Mouse (Mus musculus): Measurements from ENCODE around the gene Nrxn3. TPM values are rescaled to one million over a fixed set of nuclear protein-coding genes. Genes with fewer than 3 reads are reported as not detected.

The Nrxn3 gene
- polyA plus RNA-seq, 1 experiment from 2014 or later = 0.78 TPM

DNA sequence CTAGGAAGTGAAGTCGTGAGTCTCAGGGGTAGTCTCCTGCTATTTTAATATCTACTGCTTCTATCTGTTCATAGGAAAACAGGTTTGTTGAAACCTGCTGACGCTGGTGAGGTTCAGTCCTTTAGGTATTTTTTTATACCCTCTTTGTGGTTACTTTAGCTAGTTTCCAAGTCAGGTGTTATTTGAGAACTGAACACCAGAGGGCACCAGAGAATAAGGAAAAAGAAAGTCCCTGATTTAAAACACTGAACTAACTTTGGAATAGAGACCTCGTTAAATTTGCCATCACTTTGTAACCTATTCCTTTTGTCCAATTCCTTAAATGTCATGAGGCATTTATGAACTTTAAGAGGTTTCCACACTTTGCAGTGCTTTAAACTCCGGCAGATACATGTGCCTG is 756.4 kb downstream of the Nrxn3 start:
- H3K4me3 ChIP-seq (replicated peaks) = no peak overlapping the region
- H3K4me2 ChIP-seq = no peak overlapping the region
- H3K27ac ChIP-seq = no peak overlapping the region
- no peak overlapping the region for H3K9ac ChIP-seq (replicated peaks)
- H3K9me3 ChIP-seq = no peaks in the 10 kb centered on the region
- H3K36me3 ChIP-seq = no peaks in the 10 kb centered on the region
- WGBS = 20% methylated on average over 4 of the region's 4 CpGs
- H3K27me3 ChIP-seq = no peaks in the 10 kb centered on the region
- ATAC-seq (ENCODE audit: insufficient number of reproducible peaks, insufficient read depth, low FRiP score, low TSS enrichment, low read depth) = no peak
- H3K4me1 ChIP-seq (replicated peaks) = no peaks in the 10 kb centered on the region

DNA sequence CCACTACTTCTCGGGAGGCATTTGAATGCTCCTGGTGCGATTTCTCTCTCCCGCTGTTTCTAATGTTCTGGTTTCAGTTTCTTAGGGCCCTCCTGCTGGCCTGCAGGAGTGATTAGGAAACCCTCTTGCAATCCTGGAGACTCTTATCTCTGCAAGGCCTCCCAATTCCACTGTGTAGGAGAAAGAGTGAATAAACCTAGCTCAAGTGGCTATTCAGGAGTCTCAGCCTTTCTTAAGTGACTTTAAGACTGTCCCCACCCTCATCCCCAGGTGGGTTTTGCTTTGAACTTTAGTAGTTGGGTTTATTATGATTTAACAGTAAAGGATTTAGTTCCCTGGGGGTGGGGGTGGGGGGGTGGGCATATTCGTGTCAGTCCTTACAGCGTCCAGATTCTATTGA is 759.5 kb downstream of the Nrxn3 start:
- WGBS = 21% methylated on average over 5 of the region's 5 CpGs
- Histone ChIP-seq H3K36me3 (no peaks in the 10 kb centered on the region), H3K4me3 (replicated peaks) (no peak overlapping the region), H3K27ac (no peak overlapping the region), H3K9ac (replicated peaks) (no peak overlapping the region), H3K4me1 (replicated peaks) (no peaks in the 10 kb centered on the region), H3K4me2 (no peak overlapping the region), H3K27me3 (no peaks in the 10 kb centered on the region), H3K9me3 (no peaks in the 10 kb centered on the region)
- no peak for ATAC-seq (ENCODE audit: insufficient number of reproducible peaks, insufficient read depth, low FRiP score, low TSS enrichment, low read depth)

DNA sequence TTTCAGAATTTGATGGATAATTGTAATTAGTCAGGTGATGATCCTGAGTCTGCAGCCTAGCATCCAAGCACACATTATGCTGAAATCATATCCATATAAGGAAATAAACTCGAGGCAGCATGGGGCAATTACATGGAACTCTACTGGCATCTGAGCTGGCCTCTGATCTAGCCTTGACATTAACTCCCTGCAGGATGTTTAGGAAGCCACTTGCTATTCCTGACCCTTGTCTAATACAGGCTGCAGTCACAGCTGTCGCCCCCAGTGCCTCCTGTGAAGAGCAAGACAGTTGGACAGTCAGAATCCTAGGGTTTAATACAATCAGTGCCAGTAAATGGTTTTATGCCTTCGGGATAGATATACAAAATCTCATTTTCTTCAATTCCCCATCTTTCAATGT is 781.4 kb downstream of the Nrxn3 start:
- no peaks in the 10 kb centered on the region for H3K27me3 ChIP-seq
- no peaks in the 10 kb centered on the region for H3K9me3 ChIP-seq
- H3K4me1 ChIP-seq (replicated peaks) = no peaks in the 10 kb centered on the region
- no peak overlapping the region for H3K9ac ChIP-seq (replicated peaks)
- no peak overlapping the region for H3K27ac ChIP-seq
- H3K4me2 ChIP-seq = no peak overlapping the region
- no peaks in the 10 kb centered on the region for H3K36me3 ChIP-seq
- WGBS = 61% methylated on average over 3 of the region's 3 CpGs
- no peak for ATAC-seq (ENCODE audit: insufficient number of reproducible peaks, insufficient read depth, low FRiP score, low TSS enrichment, low read depth)
- no peak overlapping the region for H3K4me3 ChIP-seq (replicated peaks)

DNA sequence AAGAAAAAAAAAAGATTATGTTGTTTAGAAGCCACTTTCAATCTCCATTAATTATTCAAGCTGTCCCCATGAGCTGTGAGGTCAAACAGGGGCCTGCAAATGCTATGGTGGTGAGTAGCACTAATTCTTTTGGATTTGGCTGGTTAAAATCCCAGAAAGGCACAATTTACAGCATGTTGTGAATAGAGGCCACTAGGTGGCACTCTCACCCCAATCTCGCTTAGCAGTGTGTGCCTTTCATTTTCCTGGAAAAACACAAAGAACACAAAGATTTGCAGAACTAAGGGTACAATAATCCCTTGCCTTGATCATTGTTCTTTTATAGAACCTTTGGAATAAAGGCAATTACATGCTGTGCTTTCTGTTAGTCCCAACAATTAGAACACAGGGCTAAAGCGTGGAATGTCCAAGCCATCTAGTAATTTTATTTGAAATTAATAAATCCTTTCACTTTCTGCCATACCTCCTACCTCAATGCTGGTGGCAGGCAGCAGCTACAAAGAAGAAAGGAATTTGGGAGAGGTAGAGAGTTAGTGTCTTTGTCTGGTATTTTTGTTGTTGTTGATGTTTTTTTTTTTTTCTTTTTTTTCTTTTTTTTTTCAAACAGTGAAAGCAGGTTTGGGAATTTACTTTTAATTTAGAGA is 782.6 kb downstream of the Nrxn3 start:
- WGBS = 36% methylated on average over 2 of the region's 2 CpGs
- no peak overlapping the region for H3K4me2 ChIP-seq
- no peaks in the 10 kb centered on the region for H3K36me3 ChIP-seq
- H3K27me3 ChIP-seq = no peaks in the 10 kb centered on the region
- no peaks in the 10 kb centered on the region for H3K4me1 ChIP-seq (replicated peaks)
- H3K9me3 ChIP-seq = no peaks in the 10 kb centered on the region
- no peak overlapping the region for H3K4me3 ChIP-seq (replicated peaks)
- H3K27ac ChIP-seq = no peak overlapping the region
- ATAC-seq (ENCODE audit: insufficient number of reproducible peaks, insufficient read depth, low FRiP score, low TSS enrichment, low read depth) = no peak; the same call in 1 of the 2 replicates
- no peak overlapping the region for H3K9ac ChIP-seq (replicated peaks)

DNA sequence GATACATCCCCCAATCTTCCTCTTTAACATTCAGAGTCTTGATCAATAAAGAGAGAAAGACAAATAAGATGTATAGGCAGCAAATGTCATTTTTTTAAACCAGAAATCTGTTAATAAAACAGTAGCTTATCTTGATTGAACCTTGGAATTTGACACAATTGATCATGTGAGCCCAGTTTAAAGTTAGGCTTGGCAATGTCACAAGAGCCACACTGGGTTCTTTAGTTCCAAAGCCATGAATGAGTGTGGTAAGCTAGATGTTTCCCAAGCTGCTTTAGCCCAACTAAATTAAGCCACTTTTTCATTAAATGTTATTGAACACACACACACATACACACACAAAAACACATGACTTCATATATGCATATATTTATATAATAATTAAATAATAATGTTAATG is 786.3 kb downstream of the Nrxn3 start:
- H3K27ac ChIP-seq = no peak overlapping the region
- H3K4me3 ChIP-seq (replicated peaks) = no peak overlapping the region
- no peaks in the 10 kb centered on the region for H3K9me3 ChIP-seq
- no peaks in the 10 kb centered on the region for H3K36me3 ChIP-seq
- ATAC-seq (ENCODE audit: insufficient number of reproducible peaks, insufficient read depth, low FRiP score, low TSS enrichment, low read depth) = no peak
- no peaks in the 10 kb centered on the region for H3K27me3 ChIP-seq
- no peak overlapping the region for H3K9ac ChIP-seq (replicated peaks)
- H3K4me1 ChIP-seq (replicated peaks) = no peaks in the 10 kb centered on the region
- H3K4me2 ChIP-seq = no peak overlapping the region

DNA sequence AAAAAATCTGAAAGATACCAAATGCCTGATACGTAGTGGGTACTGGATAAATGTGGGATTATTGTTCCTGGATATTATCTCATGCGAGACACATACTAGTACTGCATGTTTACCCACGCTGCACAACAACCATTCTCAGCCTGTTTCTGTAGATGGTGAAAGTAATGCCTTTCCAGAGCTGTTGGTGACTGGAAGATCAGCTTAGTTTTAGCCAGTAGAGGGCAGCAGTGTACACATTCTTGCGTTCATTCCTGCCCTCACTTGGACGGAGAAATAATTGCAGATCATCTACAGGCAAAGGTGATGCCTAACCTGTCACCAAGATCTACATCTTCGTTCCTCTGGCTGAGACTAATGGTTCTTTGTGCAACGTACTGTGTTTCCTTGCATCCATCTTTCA is 791.1 kb downstream of the Nrxn3 start:
- no peak overlapping the region for H3K9ac ChIP-seq (replicated peaks)
- 44% methylated on average over 7 of the region's 7 CpGs for WGBS
- H3K27ac ChIP-seq = no peak overlapping the region
- ATAC-seq (ENCODE audit: insufficient number of reproducible peaks, insufficient read depth, low FRiP score, low TSS enrichment, low read depth) = no peak
- no peaks in the 10 kb centered on the region for H3K9me3 ChIP-seq
- H3K27me3 ChIP-seq = no peaks in the 10 kb centered on the region
- no peaks in the 10 kb centered on the region for H3K4me1 ChIP-seq (replicated peaks)
- H3K36me3 ChIP-seq = no peaks in the 10 kb centered on the region
- no peak overlapping the region for H3K4me2 ChIP-seq
- no peak overlapping the region for H3K4me3 ChIP-seq (replicated peaks)

DNA sequence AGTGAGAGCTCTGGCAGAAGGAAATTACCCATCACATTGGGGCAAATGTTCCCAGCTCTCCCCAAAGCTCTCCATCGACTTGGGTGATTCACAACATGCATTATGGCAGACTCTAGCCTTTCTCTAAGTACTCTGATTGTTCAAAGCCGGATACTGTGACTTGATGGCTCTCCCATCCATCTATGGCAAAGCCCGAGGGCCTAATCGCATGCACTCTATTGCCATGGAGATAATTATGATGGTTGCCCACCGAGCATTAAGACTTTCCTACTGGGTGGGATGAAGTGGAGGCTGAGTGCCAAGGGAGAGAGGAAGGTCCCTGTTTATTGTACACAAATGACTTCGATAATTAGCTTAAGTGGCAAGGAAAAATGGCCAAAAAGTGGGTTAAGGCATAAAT is 793.4 kb downstream of the Nrxn3 start:
- Histone ChIP-seq H3K4me1 (replicated peaks) (no peaks in the 10 kb centered on the region), H3K9ac (replicated peaks) (no peak overlapping the region), H3K27ac (no peak overlapping the region), H3K36me3 (no peaks in the 10 kb centered on the region), H3K4me2 (no peak overlapping the region), H3K4me3 (replicated peaks) (no peak overlapping the region), H3K27me3 (no peaks in the 10 kb centered on the region), H3K9me3 (no peaks in the 10 kb centered on the region)
- no peak for ATAC-seq (ENCODE audit: insufficient number of reproducible peaks, insufficient read depth, low FRiP score, low TSS enrichment, low read depth)
- WGBS = 78% methylated on average over 6 of the region's 6 CpGs

DNA sequence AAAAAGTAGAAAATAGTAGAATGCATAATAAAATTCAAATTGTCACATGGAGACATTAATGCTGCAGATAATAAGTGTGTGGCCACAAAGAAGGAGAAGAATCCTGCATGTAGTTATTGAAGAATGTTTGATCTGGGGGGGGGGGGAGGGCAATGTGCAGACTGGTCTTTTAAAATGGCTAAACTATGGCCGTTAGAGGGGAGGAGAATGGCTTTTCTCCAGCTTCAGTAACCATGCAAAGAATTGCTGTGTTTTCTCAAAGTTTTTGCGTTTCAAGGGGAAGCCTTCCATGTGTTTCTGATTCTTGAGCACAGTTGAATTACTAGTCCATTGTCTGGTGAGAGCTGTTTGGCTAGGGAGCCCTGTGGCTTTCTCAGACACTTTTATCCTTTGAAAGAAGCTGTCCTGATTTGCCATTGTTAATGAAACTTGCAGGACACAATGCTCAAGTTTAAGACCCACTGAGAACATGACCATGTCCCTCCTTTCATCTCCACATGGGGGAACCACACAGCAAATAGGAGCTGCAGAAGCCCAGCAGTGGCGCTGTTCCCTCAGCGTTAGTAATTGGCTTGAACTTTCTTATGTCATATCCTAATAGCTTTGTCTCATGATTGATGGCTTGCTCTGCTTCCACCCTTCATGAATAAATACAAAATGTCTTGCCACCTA is 808.1 kb downstream of the Nrxn3 start:
- H3K9ac ChIP-seq (replicated peaks) = no peak overlapping the region
- WGBS = 12% methylated on average over 4 of the region's 4 CpGs
- H3K9me3 ChIP-seq = no peaks in the 10 kb centered on the region
- H3K36me3 ChIP-seq = no peaks in the 10 kb centered on the region
- no peaks in the 10 kb centered on the region for H3K27me3 ChIP-seq
- ATAC-seq (ENCODE audit: insufficient number of reproducible peaks, insufficient read depth, low FRiP score, low TSS enrichment, low read depth) = no peak
- no peaks in the 10 kb centered on the region for H3K4me1 ChIP-seq (replicated peaks)
- H3K4me3 ChIP-seq (replicated peaks) = no peak overlapping the region
- no peak overlapping the region for H3K4me2 ChIP-seq
- H3K27ac ChIP-seq = no peak overlapping the region

DNA sequence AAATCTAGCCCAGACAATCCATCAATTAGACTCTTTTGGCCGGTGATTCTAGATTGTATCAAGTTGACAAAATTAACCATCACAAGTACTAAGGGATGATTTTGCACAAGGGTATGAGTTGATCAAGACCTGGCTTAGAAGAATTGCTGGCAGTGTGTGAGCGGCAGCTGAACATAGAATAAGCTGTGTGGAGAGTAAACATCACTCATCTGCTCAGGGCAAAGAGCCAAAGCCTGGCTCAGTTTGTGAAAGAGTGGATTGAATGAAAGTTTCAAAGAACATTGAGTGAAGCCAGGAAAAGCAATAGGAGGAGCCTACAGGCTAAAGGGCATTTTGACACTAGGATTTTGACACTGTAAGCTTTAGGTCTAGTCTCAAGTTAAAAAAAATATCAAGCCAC is 828.6 kb downstream of the Nrxn3 start:
- Histone ChIP-seq H3K4me3 (replicated peaks) (no peak overlapping the region), H3K4me1 (replicated peaks) (no peaks in the 10 kb centered on the region), H3K27ac (no peak overlapping the region), H3K4me2 (no peak overlapping the region), H3K27me3 (peaks cover 5% of the 10 kb centered on the region; the same call in 1 of the 2 replicates), H3K36me3 (no peaks in the 10 kb centered on the region), H3K9ac (replicated peaks) (no peak overlapping the region), H3K9me3 (no peaks in the 10 kb centered on the region)
- no peak for ATAC-seq (ENCODE audit: insufficient number of reproducible peaks, insufficient read depth, low FRiP score, low TSS enrichment, low read depth)
- WGBS = 91% methylated on average over 2 of the region's 2 CpGs

DNA sequence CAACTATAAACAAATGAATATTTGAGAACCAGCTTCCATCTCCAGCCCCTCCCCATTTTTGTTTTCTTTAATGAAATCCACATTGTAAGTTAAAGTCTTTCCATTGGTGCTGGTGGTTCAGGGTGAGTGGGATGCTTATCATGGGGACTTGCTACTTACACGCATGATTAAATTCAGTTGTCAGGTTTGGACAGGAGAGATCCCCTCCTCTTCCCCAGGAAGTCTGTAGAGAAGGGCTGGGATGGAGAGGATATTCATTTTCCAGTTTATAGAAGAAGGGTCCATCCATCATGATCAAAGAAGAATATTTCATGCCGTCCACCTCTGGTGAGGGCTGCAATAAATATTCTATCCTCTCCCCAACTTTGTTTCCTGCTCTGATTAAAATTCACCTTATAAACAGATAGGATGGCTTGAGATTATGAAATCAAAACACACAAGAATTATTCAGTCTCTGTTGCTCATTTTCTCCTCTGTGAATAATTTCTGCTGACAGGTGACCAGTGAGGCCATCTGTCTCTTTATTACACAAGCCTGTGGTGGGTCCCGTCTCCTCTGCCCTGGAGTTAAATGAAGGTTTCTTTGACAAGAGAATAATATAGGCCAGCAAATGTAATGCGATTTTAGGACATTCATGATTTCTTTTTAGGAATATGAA is 830.7 kb downstream of the Nrxn3 start:
- no peak for ATAC-seq (ENCODE audit: insufficient number of reproducible peaks, insufficient read depth, low FRiP score, low TSS enrichment, low read depth)
- Histone ChIP-seq H3K27ac (no peak overlapping the region), H3K4me2 (no peak overlapping the region), H3K4me1 (replicated peaks) (no peaks in the 10 kb centered on the region), H3K9ac (replicated peaks) (no peak overlapping the region), H3K4me3 (replicated peaks) (no peak overlapping the region), H3K36me3 (no peaks in the 10 kb centered on the region), H3K27me3 (peaks cover 7% of the 10 kb centered on the region; the same call in 1 of the 2 replicates), H3K9me3 (no peaks in the 10 kb centered on the region)
- WGBS = 70% methylated on average over 4 of the region's 4 CpGs

DNA sequence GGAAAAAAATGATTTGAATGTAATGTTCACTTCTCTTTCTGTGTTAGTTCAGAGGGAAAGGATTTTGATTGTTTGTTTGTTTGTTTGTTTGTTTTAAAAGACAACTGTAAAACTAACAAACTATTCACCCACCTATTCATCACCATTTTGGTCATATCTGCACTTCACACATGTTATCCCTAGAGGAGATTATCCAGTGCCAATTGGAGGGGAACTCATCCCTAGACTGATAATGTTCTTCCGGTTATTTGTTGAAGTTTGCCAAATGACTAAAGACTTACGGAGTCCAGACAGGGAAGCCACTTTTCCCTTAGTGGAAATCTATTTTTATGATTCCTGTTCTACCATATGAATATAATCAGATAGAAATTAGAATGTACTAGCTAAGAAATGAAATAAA is 831.5 kb downstream of the Nrxn3 start:
- Histone ChIP-seq H3K4me2 (no peak overlapping the region), H3K9me3 (no peaks in the 10 kb centered on the region), H3K4me3 (replicated peaks) (no peak overlapping the region), H3K27ac (no peak overlapping the region), H3K27me3 (peaks cover 7% of the 10 kb centered on the region; the same call in 1 of the 2 replicates), H3K36me3 (no peaks in the 10 kb centered on the region), H3K4me1 (replicated peaks) (no peaks in the 10 kb centered on the region), H3K9ac (replicated peaks) (no peak overlapping the region)
- ATAC-seq (ENCODE audit: insufficient number of reproducible peaks, insufficient read depth, low FRiP score, low TSS enrichment, low read depth) = no peak
- WGBS = 85% methylated on average over 2 of the region's 2 CpGs
